15 mouse cellular contexts compared by ENCODE assay signal in genomic region chr3:50690750-50691149, GRCm38 (mm10).
"Had no signal": no experiment of that assay in that cellular context is flagged by ENCODE, and none has a peak within 500 bp of the region (broad histone marks: within the 10 kb centered on the region; RNA-seq: fewer than 3 reads in every experiment).

No protein-coding gene starts in this region.

- DNase-seq: retina, postnatal 1 day; right cerebral cortex, adult 18-20 months; right cerebral cortex, postnatal 14 days; right cerebral cortex, postnatal 25 days; right cerebral cortex, postnatal 4 days; spleen, adult 18-20 months; thymus, adult 18-20 months; thymus, adult 2 months; thymus, postnatal 14 days; thymus, postnatal 25 days; thymus, postnatal 36 days; thymus, postnatal 4 days had no signal

- H3K4me1 ChIP-seq: stomach, embryonic 15.5 days had no signal

- H3K27ac ChIP-seq: neural tube, embryonic 15.5 days; stomach, embryonic 15.5 days; stomach, postnatal 0 days had no signal

- H3K9ac ChIP-seq: neural tube, embryonic 15.5 days; stomach, embryonic 15.5 days had no signal

- H3K4me3 ChIP-seq: neural tube, embryonic 15.5 days; stomach, embryonic 15.5 days had no signal

- H3K36me3 ChIP-seq: neural tube, embryonic 15.5 days; stomach, embryonic 15.5 days had no signal

- H3K4me2 ChIP-seq: neural tube, embryonic 15.5 days; stomach, embryonic 15.5 days had no signal

- H3K9me3 ChIP-seq: neural tube, embryonic 15.5 days; stomach, embryonic 15.5 days had no signal

- H3K27me3 ChIP-seq: neural tube, embryonic 15.5 days; stomach, embryonic 15.5 days had no signal
